Mouse (Mus musculus) CH12.LX (cell line): Measurements from ENCODE around the gene Slc22a22.

Experiments
- CHD1 ChIP-seq: IDR thresholded peaks from 2 replicates; pipeline ENCODE4 v1.6.1; 2012; ENCODE audit warnings: low read depth, low read length, improper control_type of control experiment, inconsistent platforms
- CHD2 ChIP-seq: IDR thresholded peaks from 2 replicates; pipeline ENCODE4 v1.6.1; 2011; ENCODE audit warnings: low read length, improper control_type of control experiment
- CTCF ChIP-seq, 2 experiments: IDR thresholded peaks in 1 of 2; conservative IDR thresholded peaks in 1 of 2; 2 replicates each; pipeline ENCODE4 v1.5.1; 2011 to 2012; ENCODE audit warnings: low read depth in 2 of 2, low read length in 2 of 2, improper control_type of control experiment in 1 of 2, inconsistent platforms in 1 of 2, mild to moderate bottlenecking in 1 of 2, moderate library complexity in 1 of 2
- E2F4 ChIP-seq: IDR thresholded peaks from 2 replicates; pipeline ENCODE4 v1.6.1; 2011; ENCODE audit warnings: low read depth, low read length, improper control_type of control experiment; ENCODE audit not compliant: insufficient replicate concordance
- ETS1 ChIP-seq: conservative IDR thresholded peaks from 2 replicates; pipeline ENCODE4 v1.6.1; 2012; ENCODE audit warnings: low read depth, mild to moderate bottlenecking, inconsistent platforms, low read length, improper control_type of control experiment, moderate library complexity
- GABPA ChIP-seq: IDR thresholded peaks from 2 replicates; pipeline ENCODE4 v1.6.1; 2012; ENCODE audit warnings: low read depth, low read length, improper control_type of control experiment, inconsistent platforms; ENCODE audit not compliant: insufficient replicate concordance
- JUND ChIP-seq: conservative IDR thresholded peaks from 2 replicates; pipeline ENCODE4 v1.6.1; 2011; ENCODE audit warnings: low read depth, low read length, improper control_type of control experiment
- MYC ChIP-seq: IDR thresholded peaks from 2 replicates; pipeline ENCODE4 v1.6.1; 2011; ENCODE audit warnings: low read depth, mild to moderate bottlenecking, improper control_type of control experiment, low read length
- POLR2A ChIP-seq: IDR thresholded peaks from 2 replicates; pipeline ENCODE4 v1.6.1; 2011; ENCODE audit warnings: low read depth, mild to moderate bottlenecking, improper control_type of control experiment, low read length
- POLR2AphosphoS2 ChIP-seq: IDR thresholded peaks from 2 replicates; pipeline ENCODE4 v1.6.1; 2011; ENCODE audit warnings: low read depth, low read length, improper control_type of control experiment
- SMC3 ChIP-seq: IDR thresholded peaks from 2 replicates; pipeline ENCODE4 v1.6.1; 2011; ENCODE audit warnings: low read depth, low read length, improper control_type of control experiment
- UBTF ChIP-seq: IDR thresholded peaks from 2 replicates; pipeline ENCODE4 v1.6.1; 2012; ENCODE audit warnings: low read depth, mild to moderate bottlenecking, inconsistent platforms, low read length, improper control_type of control experiment, moderate library complexity
- ZMIZ1 ChIP-seq: IDR thresholded peaks from 2 replicates; pipeline ENCODE4 v1.6.1; 2012; ENCODE audit warnings: low read depth, mild to moderate bottlenecking, inconsistent platforms, low read length, improper control_type of control experiment
- ZNF384 ChIP-seq: IDR thresholded peaks from 2 replicates; pipeline ENCODE4 v1.6.1; 2012; ENCODE audit warnings: low read depth, low read length, improper control_type of control experiment, inconsistent platforms

- no peak for TF ChIP-seq POLR2A
- peak; percentile 38 to 65; a peak in 3 of 4 replicates for TF ChIP-seq CTCF (conservative IDR thresholded peaks at IDR 0.05 in 1 of 2, IDR thresholded peaks at IDR 0.05 in 1 of 2; ENCODE audit: low read depth in 2 of 2, low read length in 2 of 2)
- TF ChIP-seq SMC3: peak; percentile 56
- TF ChIP-seq JUND: no peak
- TF ChIP-seq GABPA: no peak
- TF ChIP-seq ETS1: no peak
- no peak for TF ChIP-seq ZMIZ1
- TF ChIP-seq ZNF384: no peak
- TF ChIP-seq POLR2AphosphoS2: no peak
- no peak for TF ChIP-seq E2F4
- no peak for TF ChIP-seq MYC
- TF ChIP-seq CHD1: no peak
- no peak for TF ChIP-seq UBTF
- no peak for TF ChIP-seq CHD2
Measured at GRCm38 (mm10) chr15:57408498-57408897, 68.9 kb downstream of the Slc22a22 start.
